Mouse (Mus musculus) kidney, postnatal 0 days (tissue): Measurements from ENCODE around the gene Spc24. TPM values are rescaled to one million over a fixed set of nuclear protein-coding genes. Genes with fewer than 3 reads are reported as not detected.
"Not testable (repeated sequence)": the region's sequence is repeated elsewhere in the genome, so short reads cannot be mapped to it uniquely, and the experiment has no call there.

ENCODE experiments used
- ATAC-seq: fragments of 200-750 bp; cut with Nextera tagmentation; replicated peaks from 2 replicates; pipeline ENCODE4 v1.8.0; 2017; ENCODE audit warnings: low read depth, moderate number of reproducible peaks, moderate TSS enrichment, moderate library complexity; ENCODE audit not compliant: low FRiP score
- DNase-seq: peaks from one replicate; pipeline ENCODE4 v3.0.0-alpha.2; 2016; ENCODE audit warnings: low spot score
- H3K27ac ChIP-seq: fragments of 300-500 bp; sonication (generic); 2 replicates; pipeline ENCODE4 v1.5.1; 2014; ENCODE audit warnings: mild to moderate bottlenecking
- H3K27me3 ChIP-seq: fragments of 300-500 bp; sonication (generic); 2 replicates; pipeline ENCODE4 v1.6.1; 2014; ENCODE audit warnings: low read length, mixed read lengths; ENCODE audit not compliant: insufficient read depth
- H3K36me3 ChIP-seq: fragments of 300-500 bp; sonication (generic); 2 replicates; pipeline ENCODE4 v1.6.1; 2014; ENCODE audit warnings: low read length, mixed read lengths; ENCODE audit not compliant: insufficient read depth
- H3K4me1 ChIP-seq: fragments of 300-500 bp; sonication (generic); replicated peaks from 2 replicates; pipeline ENCODE4 v1.6.1; 2014; ENCODE audit warnings: antibody characterized with exemption, low read length, mixed read lengths; ENCODE audit not compliant: insufficient read depth
- H3K4me2 ChIP-seq: fragments of 300-500 bp; sonication (generic); 2 replicates; pipeline ENCODE4 v1.6.1; 2014; ENCODE audit warnings: mild to moderate bottlenecking, low read length, moderate library complexity, mixed read lengths
- H3K4me3 ChIP-seq: fragments of 300-500 bp; sonication (generic); replicated peaks from 2 replicates; pipeline ENCODE4 v1.5.1; 2014; ENCODE audit warnings: low read depth, low read length
- H3K9ac ChIP-seq: fragments of 300-500 bp; sonication (generic); 2 replicates; pipeline ENCODE4 v1.6.1; 2014; ENCODE audit warnings: low read depth, low read length
- H3K9me3 ChIP-seq: fragments of 300-500 bp; sonication (generic); replicated peaks from 2 replicates; pipeline ENCODE4 v1.6.1; 2016; ENCODE audit warnings: low read length, inconsistent platforms, mixed read lengths
- CTCF ChIP-seq: IDR thresholded peaks from 2 replicates; pipeline ENCODE4 v1.5.1; 2016; ENCODE audit warnings: antibody characterized with exemption, low read depth, mild to moderate bottlenecking, moderate library complexity
- WGBS: fragments of 180-500 bp; shearing (Covaris S2); extraction: QIAGEN DNeasy Blood & Tissue Kit; methylation state at CpG from one replicate; pipeline ENCODE4 v1.1.7; 2014; 5-methylcytosine and 5-hydroxymethylcytosine counted together
- polyA plus RNA-seq: library from polyadenylated mRNA; unstranded; fragments of >200 nt; fragmentation: Nextera tagmentation; extraction: Ambion mirVana; gene quantifications from 2 replicates; pipeline ENCODE4 v1.2.1, GENCODE M21; 2015

Spc24 gene
- polyA plus RNA-seq, 1 experiment from 2014 or later = 55.1 TPM

- H3K27ac ChIP-seq = no peak overlapping the region
- H3K36me3 ChIP-seq = peaks cover 59% of the 10 kb centered on the region
- no peak for TF ChIP-seq CTCF
- ATAC-seq (no peak), DNase-seq (no peak)
- no peaks in the 10 kb centered on the region for H3K9me3 ChIP-seq
- WGBS = 92% methylated on average over 16 of the region's 16 CpGs
- H3K4me1 ChIP-seq = no peaks in the 10 kb centered on the region
- H3K4me3 ChIP-seq = no peak overlapping the region
- H3K27me3 ChIP-seq = no peaks in the 10 kb centered on the region
- no peak overlapping the region for H3K4me2 ChIP-seq
- H3K9ac ChIP-seq = no peak overlapping the region
Observed at GRCm38 (mm10) chr9:21774353-21774752, 14.2 kb upstream of the Spc24 start.

DNA sequence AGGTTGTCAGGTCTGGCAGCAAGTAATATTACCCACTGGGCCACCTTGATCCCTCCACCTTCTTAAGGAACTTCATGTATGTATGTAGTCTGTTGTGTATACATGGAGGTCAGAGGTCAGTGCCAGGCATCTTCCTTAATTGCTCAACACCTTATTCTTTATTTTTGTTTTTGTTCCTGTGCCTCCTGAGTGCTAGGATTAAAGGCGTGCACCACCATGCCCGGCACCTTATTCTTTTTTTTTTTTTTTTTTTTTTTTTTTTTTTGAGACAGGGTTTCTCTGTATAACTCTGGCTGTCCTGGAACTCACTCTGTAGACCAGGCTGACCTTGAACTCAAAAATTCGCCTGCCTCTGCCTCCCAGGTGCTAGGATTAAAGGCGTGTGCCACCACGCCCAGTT lies 13.3 kb upstream of the Spc24 start:
- not testable (repeated sequence) for H3K27ac ChIP-seq, H3K4me1 ChIP-seq, H3K27me3 ChIP-seq, DNase-seq, ATAC-seq, H3K9ac ChIP-seq, H3K9me3 ChIP-seq, H3K4me3 ChIP-seq, H3K4me2 ChIP-seq
- peaks cover 49% of the 10 kb centered on the region for H3K36me3 ChIP-seq
- WGBS = 86% methylated on average over 5 of the region's 5 CpGs

DNA sequence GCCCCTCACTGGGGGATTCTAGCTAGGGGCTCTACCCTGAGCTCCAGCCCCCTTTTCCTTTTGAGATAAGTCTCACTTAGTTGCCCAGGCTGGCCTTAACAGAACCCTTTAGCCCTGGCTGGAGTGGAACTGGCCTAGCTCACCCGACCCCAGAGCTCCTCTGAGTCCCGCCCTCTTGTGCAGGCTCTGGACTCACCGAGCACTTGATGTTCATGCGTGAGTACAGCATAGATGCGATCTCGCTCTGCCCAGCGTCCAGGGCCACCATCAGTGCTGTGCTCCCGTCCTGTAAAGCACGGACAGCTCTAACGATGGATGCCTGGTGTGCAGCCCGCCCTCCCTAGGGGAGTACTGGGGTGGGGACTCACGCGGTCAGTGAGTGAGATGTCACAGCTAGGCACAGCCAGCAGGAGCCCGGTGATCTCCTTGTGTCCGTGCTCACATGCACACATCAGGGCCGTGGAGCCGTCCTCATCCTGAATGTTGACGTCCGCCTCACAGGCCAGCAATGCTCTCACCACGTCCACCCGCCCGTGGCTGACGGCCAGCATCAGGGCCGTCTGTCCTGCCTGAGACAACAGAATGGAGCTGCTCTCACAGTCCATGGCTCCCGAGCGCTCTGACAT lies 9.6 kb upstream of the Spc24 start:
- Histone ChIP-seq H3K27ac (peak overlapping the region; percentile 72), H3K9ac (no peak overlapping the region), H3K9me3 (no peaks in the 10 kb centered on the region), H3K4me1 (no peaks in the 10 kb centered on the region), H3K27me3 (no peaks in the 10 kb centered on the region), H3K4me3 (no peak overlapping the region), H3K36me3 (peaks cover 27% of the 10 kb centered on the region), H3K4me2 (no peak overlapping the region)
- ATAC-seq = peak; percentile 37; the same call in 1 of the 2 replicates
- 65% methylated on average over 26 of the region's 26 CpGs for WGBS
- TF ChIP-seq CTCF = no peak
- no peak for DNase-seq

GRCm38 (mm10) chr9:21768511-21769411 lies 8.7 kb upstream of the Spc24 start:
- WGBS = 46% methylated on average over 13 of the region's 13 CpGs
- Histone ChIP-seq H3K27me3 (no peaks in the 10 kb centered on the region), H3K4me1 (no peaks in the 10 kb centered on the region), H3K27ac (peak overlapping the region; percentile 72), H3K9ac (no peak overlapping the region), H3K9me3 (no peaks in the 10 kb centered on the region), H3K4me3 (no peak overlapping the region), H3K36me3 (peaks cover 18% of the 10 kb centered on the region), H3K4me2 (no peak overlapping the region)
- ATAC-seq = no peak; the same call in 1 of the 2 replicates
- no peak for TF ChIP-seq CTCF
- peak; percentile 64 for DNase-seq

- WGBS = 54% methylated on average over 11 of the region's 11 CpGs
- H3K36me3 ChIP-seq = peaks cover 13% of the 10 kb centered on the region
Observed at GRCm38 (mm10) chr9:21767896-21768295, 7.8 kb upstream of the Spc24 start.

DNA sequence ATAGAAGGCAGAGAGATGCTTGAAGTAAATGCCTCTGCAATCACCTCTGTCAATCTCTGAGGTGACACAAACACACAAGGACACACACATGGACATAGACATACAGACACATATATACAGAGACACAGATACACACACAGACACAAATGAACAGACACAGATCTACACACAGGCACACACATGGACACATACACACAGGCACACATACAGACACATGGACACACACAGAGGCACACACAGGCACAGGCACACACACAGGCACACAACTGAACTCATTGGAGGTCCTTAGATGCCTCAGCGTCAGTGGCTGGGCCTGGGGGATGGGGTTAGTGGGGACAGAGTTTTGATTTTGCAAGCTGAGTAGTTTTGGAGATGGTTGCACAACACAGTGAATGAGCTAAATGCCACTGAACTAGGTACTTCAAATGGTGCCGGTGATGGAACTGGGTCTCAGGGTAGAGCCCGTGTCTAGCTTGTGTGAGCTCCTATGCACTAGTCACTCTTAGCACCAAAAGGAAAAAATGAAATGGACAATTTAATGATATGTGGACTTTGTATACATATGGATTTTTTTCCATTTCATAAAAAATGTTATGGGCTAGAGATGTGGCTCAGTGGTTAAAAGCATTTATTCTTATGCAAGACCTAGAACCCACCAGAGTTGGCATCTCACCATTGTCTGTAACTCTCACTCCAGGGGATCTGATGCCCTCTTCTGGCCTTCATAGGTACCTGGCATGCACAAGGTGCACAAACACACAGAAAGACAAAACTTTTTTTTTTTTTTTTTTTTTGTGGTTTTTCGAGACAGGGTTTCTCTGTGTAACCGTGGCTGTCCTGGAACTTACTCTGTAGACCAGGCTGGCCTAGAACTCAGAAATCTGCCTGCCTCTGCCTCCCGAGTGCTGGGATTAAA lies 4.2 kb upstream of the Spc24 start:
- Histone ChIP-seq H3K27ac (no peak overlapping the region), H3K4me2 (no peak overlapping the region), H3K4me1 (no peaks in the 10 kb centered on the region), H3K9ac (no peak overlapping the region), H3K36me3 (no peaks in the 10 kb centered on the region), H3K9me3 (no peaks in the 10 kb centered on the region), H3K27me3 (no peaks in the 10 kb centered on the region), H3K4me3 (no peak overlapping the region)
- DNase-seq (no peak), ATAC-seq (no peak)
- peak; percentile 28; the same call in 1 of the 2 replicates for TF ChIP-seq CTCF
- WGBS = 91% methylated on average over 6 of the region's 6 CpGs

More at GRCm38 (mm10) chr9:21767896-21768295, 7.8 kb upstream of the Spc24 start:
- DNase-seq (peak; percentile 85), ATAC-seq (no peak; the same call in 1 of the 2 replicates)
- Histone ChIP-seq H3K9me3 (no peaks in the 10 kb centered on the region), H3K27me3 (no peaks in the 10 kb centered on the region), H3K27ac (peak overlapping the region; percentile 72), H3K4me2 (no peak overlapping the region), H3K4me3 (no peak overlapping the region), H3K4me1 (no peaks in the 10 kb centered on the region), H3K9ac (no peak overlapping the region)
- TF ChIP-seq CTCF = no peak
